Mouse (Mus musculus): ENCODE results near the gene Fgr.

The Fgr gene

GRCm38 (mm10) chr4:133050837-133051549 is 77.1 kb downstream of the Fgr start:
- DNase-seq (ENCODE audit: low spot score in 2 of 2), result no peak

GRCm38 (mm10) chr4:133051550-133051865 is 77.6 kb downstream of the Fgr start:
- DNase-seq (ENCODE audit: low spot score in 2 of 2), result no peak

Measured in spleen, postnatal 10 days (tissue).